Mouse (Mus musculus): ENCODE measurements around the gene Wdr25. TPM values are rescaled to one million over a fixed set of nuclear protein-coding genes. Genes with fewer than 3 reads are reported as not detected.

The Wdr25 gene
- total and polyA plus RNA-seq, 3 experiments, result 8.7 to 10.8 TPM; not detected in 1

DNA sequence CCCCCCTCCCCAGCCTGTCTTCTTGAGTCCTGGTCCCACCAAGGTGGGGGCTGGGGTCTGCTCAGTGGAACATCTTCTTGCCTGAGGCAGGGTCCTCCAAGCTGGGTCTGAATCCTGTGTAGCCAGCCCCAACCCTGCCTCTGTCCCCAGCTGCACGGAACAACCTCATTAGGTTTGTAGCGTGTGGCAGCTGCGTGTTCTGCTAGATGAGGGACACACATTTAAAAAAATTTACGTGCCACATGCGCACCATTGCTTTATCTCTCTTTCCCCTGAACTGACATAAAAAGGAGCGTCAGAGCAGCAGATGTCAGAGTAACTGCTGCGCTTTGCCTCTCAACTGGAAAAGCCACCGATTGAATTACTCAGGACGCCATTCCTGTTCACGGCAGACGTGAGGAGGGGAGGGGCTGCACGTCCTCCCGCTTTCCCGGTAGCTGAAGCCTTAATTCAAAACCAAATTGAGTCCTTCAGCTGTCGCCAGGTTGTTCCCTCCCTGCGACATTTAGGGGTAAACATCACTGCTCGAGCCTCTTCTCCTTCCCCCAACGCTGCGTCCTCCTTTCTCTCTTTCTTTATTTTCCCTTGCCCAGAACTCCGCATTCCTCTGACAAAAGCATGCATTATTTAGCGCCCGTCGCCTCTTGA, 65.7 kb downstream of the Wdr25 start:
- no peak overlapping the region for H3K9ac ChIP-seq (ENCODE audit: control insufficient read depth, low read depth, low read length, poor library complexity, severe bottlenecking)
- no peak overlapping the region for H3K4me3 ChIP-seq (ENCODE audit: control insufficient read depth in 1 of 2, insufficient read depth in 1 of 2, low read depth in 2 of 2, low read length in 2 of 2)
- H3K27me3 ChIP-seq (ENCODE audit: control insufficient read depth in 1 of 2, insufficient read depth in 2 of 2, low read length in 2 of 2), result no peaks in the 10 kb centered on the region
- no peaks in the 10 kb centered on the region for H3K36me3 ChIP-seq (ENCODE audit: control insufficient read depth in 1 of 2, insufficient read depth in 2 of 2, low read length in 2 of 2)
- TF ChIP-seq MAX (IDR thresholded peaks at IDR 0.05; ENCODE audit: low read length), result no peak
- TF ChIP-seq MYC (IDR thresholded peaks at IDR 0.05; ENCODE audit: low read depth, low read length), result no peak
- TF ChIP-seq ELF1 (IDR thresholded peaks at IDR 0.05; ENCODE audit: low read depth, low read length), result no peak
- no peak for TF ChIP-seq EP300 (IDR thresholded peaks at IDR 0.05; ENCODE audit: low read depth in 1 of 2, low read length in 2 of 2)
- TF ChIP-seq MXI1 (IDR thresholded peaks at IDR 0.05; ENCODE audit: low read depth, low read length), result no peak
- no peak for TF ChIP-seq KAT2A (conservative IDR thresholded peaks at IDR 0.05; ENCODE audit: low read depth, low read length)
- no peak for TF ChIP-seq BHLHE40 (IDR thresholded peaks at IDR 0.05; ENCODE audit: borderline replicate concordance, low read depth, low read length)
- no peak overlapping the region for H3K27ac ChIP-seq (ENCODE audit: control insufficient read depth, low read depth, low read length)
- DNase-seq (ENCODE audit: low read depth, low spot score), result no peak
- no peaks in the 10 kb centered on the region for H3K9me3 ChIP-seq (replicated peaks; ENCODE audit: insufficient read depth, low read length)
- no peaks in the 10 kb centered on the region; a peak in 1 of 4 replicates for H3K4me1 ChIP-seq (ENCODE audit: control insufficient read depth in 1 of 2, insufficient read depth in 2 of 2, low read length in 2 of 2)
- no peaks in the 10 kb centered on the region for H3K79me2 ChIP-seq (ENCODE audit: control insufficient read depth, insufficient read depth, low read length, poor library complexity)

DNA sequence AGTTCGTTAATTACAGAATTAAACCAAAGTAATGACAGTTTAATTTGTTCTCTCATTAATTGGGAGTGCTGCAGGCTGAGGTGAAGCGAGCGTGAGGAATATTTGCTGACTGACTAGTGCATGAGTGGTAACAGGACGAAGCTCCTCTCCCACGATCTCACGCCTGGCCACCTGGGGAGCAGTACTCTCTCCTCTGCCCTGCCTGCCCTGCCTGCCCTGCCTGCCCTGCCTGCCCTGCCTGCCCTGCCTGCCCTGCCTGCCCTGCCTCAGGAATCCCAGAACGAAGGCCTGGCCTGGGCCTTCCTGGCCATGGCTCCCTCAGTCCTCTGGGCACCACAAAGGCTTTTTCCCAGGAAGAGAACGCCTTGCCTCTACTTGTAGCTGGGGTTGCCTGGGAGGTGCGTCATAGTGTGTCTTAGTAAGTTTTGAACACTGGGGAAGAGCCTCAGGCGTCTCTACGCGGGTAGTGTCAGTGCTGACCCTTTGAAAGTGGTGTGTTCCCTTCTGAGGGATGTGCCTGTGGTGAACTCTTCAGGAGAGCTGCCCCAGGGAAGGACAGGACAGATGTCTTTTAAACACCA, 66.3 kb downstream of the Wdr25 start:
- Histone ChIP-seq H3K9ac (ENCODE audit: control insufficient read depth, low read depth, low read length, poor library complexity, severe bottlenecking) (no peak overlapping the region), H3K4me1 (ENCODE audit: control insufficient read depth in 1 of 2, insufficient read depth in 2 of 2, low read length in 2 of 2) (no peaks in the 10 kb centered on the region; a peak in 1 of 4 replicates), H3K9me3 (replicated peaks; ENCODE audit: insufficient read depth, low read length) (no peaks in the 10 kb centered on the region), H3K79me2 (ENCODE audit: control insufficient read depth, insufficient read depth, low read length, poor library complexity) (no peaks in the 10 kb centered on the region), H3K27me3 (ENCODE audit: control insufficient read depth in 1 of 2, insufficient read depth in 2 of 2, low read length in 2 of 2) (no peaks in the 10 kb centered on the region), H3K27ac (ENCODE audit: control insufficient read depth, low read depth, low read length) (no peak overlapping the region), H3K36me3 (ENCODE audit: control insufficient read depth in 1 of 2, insufficient read depth in 2 of 2, low read length in 2 of 2) (no peaks in the 10 kb centered on the region), H3K4me3 (ENCODE audit: control insufficient read depth in 1 of 2, insufficient read depth in 1 of 2, low read depth in 2 of 2, low read length in 2 of 2) (no peak overlapping the region)
- DNase-seq (ENCODE audit: low read depth, low spot score), result no peak
- no peak for TF ChIP-seq USF1 (IDR thresholded peaks at IDR 0.05; ENCODE audit: low read depth, low read length)
- TF ChIP-seq MAFK (IDR thresholded peaks at IDR 0.05; ENCODE audit: borderline replicate concordance, low read depth, low read length), result no peak
- TF ChIP-seq MAZ (IDR thresholded peaks at IDR 0.05; ENCODE audit: low read depth, low read length), result no peak
- no peak for TF ChIP-seq NELFE (IDR thresholded peaks at IDR 0.05; ENCODE audit: low read depth, low read length)

DNA sequence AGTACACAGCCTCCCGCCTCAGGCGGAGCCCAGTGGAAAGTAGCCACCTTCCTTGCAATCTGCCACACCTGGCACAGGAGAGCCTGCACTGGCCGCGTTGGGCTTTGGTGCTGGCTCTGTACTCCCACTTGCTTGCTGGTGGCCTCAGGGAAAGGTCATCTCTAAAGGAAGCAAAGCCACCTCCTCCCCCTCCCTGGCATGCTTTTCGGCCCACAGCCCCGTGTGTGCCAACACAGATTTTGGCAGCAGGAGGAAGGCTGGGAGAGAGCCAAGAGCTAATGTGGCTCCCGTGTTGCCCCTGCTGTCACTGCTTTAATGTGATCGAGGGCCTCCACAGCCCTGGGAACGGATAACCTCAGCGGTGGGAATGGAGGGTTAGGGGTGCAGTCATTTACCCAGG, 66.8 kb downstream of the Wdr25 start:
- Histone ChIP-seq H3K4me1 (ENCODE audit: control insufficient read depth in 1 of 2, insufficient read depth in 2 of 2, low read length in 2 of 2) (no peaks in the 10 kb centered on the region; a peak in 1 of 4 replicates), H3K27me3 (ENCODE audit: control insufficient read depth in 1 of 2, insufficient read depth in 2 of 2, low read length in 2 of 2) (no peaks in the 10 kb centered on the region), H3K79me2 (ENCODE audit: control insufficient read depth, insufficient read depth, low read length, poor library complexity) (no peaks in the 10 kb centered on the region), H3K9me3 (replicated peaks; ENCODE audit: insufficient read depth, low read length) (no peaks in the 10 kb centered on the region), H3K36me3 (ENCODE audit: control insufficient read depth in 1 of 2, insufficient read depth in 2 of 2, low read length in 2 of 2) (no peaks in the 10 kb centered on the region), H3K9ac (ENCODE audit: control insufficient read depth, low read depth, low read length, poor library complexity, severe bottlenecking) (no peak overlapping the region), H3K4me3 (ENCODE audit: control insufficient read depth in 1 of 2, insufficient read depth in 1 of 2, low read depth in 2 of 2, low read length in 2 of 2) (no peak overlapping the region), H3K27ac (ENCODE audit: control insufficient read depth, low read depth, low read length) (no peak overlapping the region)
- DNase-seq (ENCODE audit: low read depth, low spot score), result no peak
- no peak for TF ChIP-seq RCOR1 (IDR thresholded peaks at IDR 0.05; ENCODE audit: low read depth, low read length)
- no peak for TF ChIP-seq HCFC1 (IDR thresholded peaks at IDR 0.05; ENCODE audit: low read depth, low read length)
- TF ChIP-seq CHD1 (IDR thresholded peaks at IDR 0.05; ENCODE audit: low read depth, low read length), result no peak
- no peak for TF ChIP-seq ELF1 (IDR thresholded peaks at IDR 0.05; ENCODE audit: low read depth, low read length)
- TF ChIP-seq SIN3A (IDR thresholded peaks at IDR 0.05; ENCODE audit: low read length), result no peak
- TF ChIP-seq UBTF (IDR thresholded peaks at IDR 0.05; ENCODE audit: borderline replicate concordance, insufficient read depth, low read depth, low read length), result no peak
- no peak for TF ChIP-seq POLR2AphosphoS2 (IDR thresholded peaks at IDR 0.05; ENCODE audit: low read length)
- no peak for TF ChIP-seq CHD2 (IDR thresholded peaks at IDR 0.05; ENCODE audit: low read length)
- no peak for TF ChIP-seq MXI1 (IDR thresholded peaks at IDR 0.05; ENCODE audit: low read depth, low read length)
- TF ChIP-seq USF1 (IDR thresholded peaks at IDR 0.05; ENCODE audit: low read depth, low read length), result no peak
